Mouse (Mus musculus) limb, embryonic 13.5 days (tissue): ENCODE measurements around the gene Ccp110. TPM values are rescaled to one million over a fixed set of nuclear protein-coding genes. Genes with fewer than 3 reads are reported as not detected.

Source experiments
- ATAC-seq: fragments of 200-750 bp; cut with Nextera tagmentation; 2 replicates; pipeline ENCODE4 v1.8.0; 2017; ENCODE audit warnings: low read depth, moderate number of reproducible peaks, moderate TSS enrichment; ENCODE audit not compliant: low FRiP score
- H3K27ac ChIP-seq: fragments of 300-500 bp; sonication (generic); 2 replicates; pipeline ENCODE4 v1.5.1; 2015; ENCODE audit warnings: inconsistent platforms, mild to moderate bottlenecking, moderate library complexity
- H3K27me3 ChIP-seq: fragments of 300-500 bp; sonication (generic); 2 replicates; pipeline ENCODE4 v1.6.1; 2015; ENCODE audit warnings: mild to moderate bottlenecking, inconsistent platforms
- H3K36me3 ChIP-seq: fragments of 300-500 bp; sonication (generic); 2 replicates; pipeline ENCODE4 v1.6.1; 2015; ENCODE audit warnings: inconsistent platforms, mild to moderate bottlenecking, moderate library complexity
- H3K4me1 ChIP-seq: fragments of 300-500 bp; sonication (generic); 2 replicates; pipeline ENCODE4 v1.6.1; 2015; ENCODE audit warnings: inconsistent platforms
- H3K4me2 ChIP-seq: fragments of 300-500 bp; sonication (generic); replicated peaks from 2 replicates; pipeline ENCODE4 v1.6.1; 2015; ENCODE audit warnings: inconsistent platforms, mild to moderate bottlenecking, moderate library complexity
- H3K4me3 ChIP-seq: fragments of 300-500 bp; sonication (generic); 2 replicates; pipeline ENCODE4 v1.5.1; 2015; ENCODE audit warnings: moderate library complexity, mild to moderate bottlenecking, inconsistent platforms
- H3K9ac ChIP-seq: fragments of 300-500 bp; sonication (generic); 2 replicates; pipeline ENCODE4 v1.6.1; 2015; ENCODE audit warnings: mild to moderate bottlenecking, inconsistent platforms
- H3K9me3 ChIP-seq: fragments of 300-500 bp; sonication (generic); 2 replicates; pipeline ENCODE4 v1.6.1; 2016; ENCODE audit warnings: inconsistent platforms
- WGBS: fragments of 180-500 bp; shearing (Covaris S2); methylation state at CpG from one replicate; pipeline ENCODE4 v1.1.7; 2015; 5-methylcytosine and 5-hydroxymethylcytosine counted together
- polyA plus RNA-seq: library from polyadenylated mRNA; unstranded; fragments of >200 nt; fragmentation: Nextera tagmentation; extraction: Ambion mirVana; gene quantifications from 2 replicates; pipeline ENCODE4 v1.2.1, GENCODE M21; 2015

Ccp110 gene
- polyA plus RNA-seq, 1 experiment from 2014 or later = 23.6 TPM

DNA sequence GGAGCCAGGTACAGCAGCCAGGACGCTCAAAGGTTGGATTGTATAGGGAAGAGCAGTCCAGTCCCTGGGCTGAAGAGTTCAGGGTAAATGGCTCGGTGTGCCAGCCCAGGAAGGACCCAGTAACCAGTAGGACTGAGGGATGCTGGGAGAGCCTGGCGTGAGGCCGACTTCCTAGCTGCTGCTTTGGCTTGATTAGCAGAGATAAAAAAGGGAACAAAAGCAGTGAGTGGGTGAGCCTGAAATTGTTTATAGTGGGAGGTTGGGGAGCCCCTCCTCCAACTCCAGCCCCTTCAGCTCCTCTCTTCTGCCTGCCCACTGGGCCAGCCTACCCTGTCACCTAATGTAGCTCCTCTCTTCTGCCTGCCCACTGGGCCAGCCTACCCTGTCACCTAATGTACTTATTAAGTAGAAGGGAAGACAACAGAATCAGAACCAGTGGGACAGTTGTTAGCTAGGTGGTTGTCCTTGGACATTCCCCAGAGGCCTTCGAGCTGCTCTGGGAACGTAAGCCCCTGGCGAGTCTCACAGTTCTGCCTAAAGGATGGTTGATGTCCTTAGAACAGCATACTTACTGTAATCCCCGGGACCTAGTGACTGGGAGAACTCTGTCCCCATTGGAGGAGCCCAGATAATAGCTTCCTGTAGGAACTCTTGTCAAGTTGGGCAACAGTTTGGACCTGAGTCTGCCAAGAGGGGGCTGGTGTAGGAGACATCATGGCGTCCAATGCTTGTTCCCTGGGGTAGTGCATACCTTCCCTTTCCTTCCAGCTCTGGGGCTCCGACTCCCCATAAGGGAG is 65.4 kb downstream of the Ccp110 start:
- Histone ChIP-seq H3K4me3 (no peak overlapping the region), H3K4me1 (no peaks in the 10 kb centered on the region), H3K4me2 (no peak overlapping the region), H3K27ac (no peak overlapping the region), H3K9ac (no peak overlapping the region), H3K9me3 (no peaks in the 10 kb centered on the region), H3K27me3 (no peaks in the 10 kb centered on the region), H3K36me3 (peaks cover 72% of the 10 kb centered on the region)
- no peak for ATAC-seq
- 87% methylated on average over 10 of the region's 10 CpGs for WGBS

DNA sequence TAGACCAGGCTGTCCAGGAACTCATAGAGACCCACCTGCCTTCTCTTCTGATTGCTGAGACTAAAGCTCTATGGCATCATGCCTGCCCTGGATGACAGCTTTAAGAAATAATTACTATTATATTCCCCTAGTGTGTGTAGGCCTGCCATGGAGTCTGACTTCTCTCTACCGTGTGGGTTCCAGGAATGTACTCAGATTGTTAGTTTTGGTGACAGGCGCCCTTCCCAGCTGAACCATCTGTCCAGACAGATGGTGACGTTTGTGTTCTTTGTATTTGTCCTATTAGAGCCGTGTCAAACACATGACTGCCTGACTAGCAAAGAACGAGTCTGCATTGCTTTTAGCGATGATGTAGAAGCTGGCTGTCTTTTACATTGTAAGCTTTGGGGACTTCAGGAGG is 66.2 kb downstream of the Ccp110 start:
- H3K9me3 ChIP-seq = no peaks in the 10 kb centered on the region
- no peaks in the 10 kb centered on the region for H3K27me3 ChIP-seq
- H3K4me3 ChIP-seq = no peak overlapping the region
- H3K27ac ChIP-seq = no peak overlapping the region
- peaks cover 66% of the 10 kb centered on the region for H3K36me3 ChIP-seq
- no peaks in the 10 kb centered on the region for H3K4me1 ChIP-seq
- no peak for ATAC-seq
- WGBS = 85% methylated on average over 6 of the region's 6 CpGs
- no peak overlapping the region for H3K4me2 ChIP-seq
- no peak overlapping the region for H3K9ac ChIP-seq

DNA sequence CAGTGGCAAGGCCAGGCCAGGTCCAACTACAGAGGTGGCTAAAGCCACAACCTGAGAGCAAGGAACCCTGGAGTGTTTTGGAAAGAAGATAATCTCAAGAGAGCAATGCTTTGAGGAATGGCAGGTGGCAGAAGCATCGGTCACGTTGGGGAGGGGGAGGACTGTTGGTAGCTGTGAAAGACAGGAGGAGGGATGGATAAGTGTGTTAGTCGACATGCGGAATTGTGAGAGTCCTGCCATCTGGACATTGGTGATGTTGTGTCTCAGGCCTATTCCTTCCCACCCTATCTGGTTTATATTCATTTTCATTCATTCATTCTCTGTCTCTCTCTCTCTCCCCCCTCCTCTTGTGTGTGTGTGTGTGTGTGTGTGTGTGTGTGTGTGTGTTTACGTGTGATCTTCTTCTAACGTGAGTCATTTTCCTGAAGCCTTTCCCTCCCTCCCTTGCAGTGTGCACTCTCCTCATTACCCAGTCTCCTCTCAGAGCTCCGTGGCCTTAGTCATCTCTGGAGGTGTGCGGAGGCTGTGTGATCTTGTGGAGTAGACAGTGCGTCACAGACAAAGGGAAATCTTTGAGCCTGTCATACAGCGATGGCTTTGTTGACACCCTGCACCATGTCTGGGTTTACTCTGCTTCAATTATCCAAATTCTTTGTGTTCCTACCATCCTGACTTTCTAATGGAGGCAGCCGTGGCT is 71.1 kb downstream of the Ccp110 start:
- Histone ChIP-seq H3K27ac (no peak overlapping the region), H3K9me3 (no peaks in the 10 kb centered on the region), H3K9ac (no peak overlapping the region), H3K4me3 (no peak overlapping the region), H3K4me2 (no peak overlapping the region), H3K36me3 (peaks cover 52% of the 10 kb centered on the region), H3K4me1 (no peaks in the 10 kb centered on the region), H3K27me3 (no peaks in the 10 kb centered on the region)
- WGBS = 92% methylated on average over 11 of the region's 11 CpGs
- ATAC-seq = no peak

DNA sequence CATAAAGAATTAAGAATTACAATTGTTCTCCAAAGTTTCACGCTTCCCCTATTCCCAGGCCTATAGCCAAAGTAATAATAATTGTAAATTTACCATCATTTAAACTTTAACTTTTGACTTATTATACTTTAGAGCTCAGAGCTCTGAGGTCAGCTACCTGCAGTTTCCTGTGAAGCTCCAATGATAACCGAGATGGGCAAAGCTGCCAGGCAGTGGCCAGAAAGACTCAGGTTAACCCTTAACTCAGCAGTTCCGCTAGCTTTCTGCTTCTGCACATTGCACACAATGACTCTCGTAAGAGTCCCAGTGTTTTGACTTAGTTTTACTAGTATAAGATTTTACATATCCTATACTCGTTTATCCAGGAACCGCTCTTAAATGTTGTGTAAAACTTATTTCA is 73.7 kb downstream of the Ccp110 start:
- H3K27me3 ChIP-seq = no peaks in the 10 kb centered on the region
- no peaks in the 10 kb centered on the region for H3K4me1 ChIP-seq
- H3K9ac ChIP-seq = no peak overlapping the region
- no peaks in the 10 kb centered on the region for H3K9me3 ChIP-seq
- ATAC-seq = no peak
- no peak overlapping the region for H3K27ac ChIP-seq
- no peak overlapping the region for H3K4me2 ChIP-seq
- 81% methylated on average over 6 of the region's 6 CpGs for WGBS
- H3K4me3 ChIP-seq = no peak overlapping the region
- H3K36me3 ChIP-seq = peaks cover 42% of the 10 kb centered on the region

Other genes with a start within 250 kb of the Ccp110 start
- gene Itpripl2, start 220.6 kb upstream of the Ccp110 start, polyA plus RNA-seq = 6.1 and 6.4 TPM in 2 replicates
- gene Coq7, start 179.2 kb upstream of the Ccp110 start, polyA plus RNA-seq = 86.3 and 96.7 TPM in 2 replicates
- 3.6 TPM in 2 replicates for gene Tmc7, start 127.8 kb upstream of the Ccp110 start, polyA plus RNA-seq
- gene Tmc5, start 115.3 kb upstream of the Ccp110 start, polyA plus RNA-seq = 0.08 and 0.10 TPM in 2 replicates
- 78.1 and 80.4 TPM in 2 replicates for gene Gde1, start 6.8 kb upstream of the Ccp110 start, polyA plus RNA-seq
- 66.7 and 67.5 TPM in 2 replicates for gene Vps35l, start 27.7 kb downstream of the Ccp110 start, polyA plus RNA-seq
- gene Iqck, start 143.2 kb downstream of the Ccp110 start, polyA plus RNA-seq = 2.3 TPM in 2 replicates
- 125 and 134 TPM in 2 replicates for gene Knop1, start 143.7 kb downstream of the Ccp110 start, polyA plus RNA-seq